In the genomic region with DNA sequence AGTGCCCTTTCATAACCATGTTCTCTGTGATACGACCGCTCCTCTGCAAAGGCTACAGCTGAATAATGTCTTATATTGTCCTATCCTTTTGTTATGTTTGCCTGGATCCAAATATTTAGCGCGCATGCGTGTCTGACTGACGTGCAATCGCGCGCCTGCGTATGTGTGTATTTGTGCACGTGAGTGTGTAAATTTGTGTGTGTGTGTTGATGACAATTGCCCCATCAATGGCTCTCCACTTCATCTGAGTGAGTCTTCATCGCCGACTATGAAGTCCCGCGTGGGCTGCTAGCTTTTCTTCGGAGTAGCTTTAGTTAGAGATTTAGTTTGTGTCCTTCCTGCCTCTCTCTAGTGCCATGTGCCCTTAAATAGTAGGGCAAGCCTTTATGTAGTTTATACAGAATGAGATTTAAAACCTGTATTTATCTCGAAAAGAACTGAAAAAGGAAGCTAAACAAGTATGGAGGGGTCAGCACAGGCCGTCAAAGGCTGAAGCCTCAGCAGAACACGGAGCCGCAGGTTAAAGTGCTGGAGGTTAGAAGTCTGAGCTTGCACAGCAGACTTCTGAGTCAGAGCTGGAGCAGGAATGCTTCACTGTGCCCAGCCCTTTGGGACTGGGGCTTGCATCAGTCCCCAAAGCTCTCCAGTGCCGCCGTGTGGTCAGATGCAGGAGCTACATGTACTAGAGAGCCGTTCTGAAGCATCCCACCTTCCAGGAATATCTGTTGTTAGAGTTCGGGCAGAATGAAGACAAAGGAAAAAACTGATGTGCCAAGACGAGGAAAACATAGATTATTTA, we compare ENCODE assay signal across 8 mouse cellular contexts. TPM values are rescaled to one million over a fixed set of nuclear protein-coding genes. Genes with fewer than 3 reads are reported as not detected.
DNase-seq lines count a peak whose midpoint lies in the region; ATAC-seq lines count a peak whose summit lies in the region.

No protein-coding gene starts in this region.

- H3K4me1 ChIP-seq in hindbrain, embryonic 12.5 days = no peaks in the 10 kb centered on the region

- no peak overlapping the region for H3K4me2 ChIP-seq in hindbrain, embryonic 12.5 days (replicated peaks)

- H3K27me3 ChIP-seq in hindbrain, embryonic 12.5 days = no peaks in the 10 kb centered on the region

- peak; percentile 69 for ATAC-seq in hindbrain, embryonic 12.5 days (ENCODE audit: low FRiP score)

- peak; percentile 89 for DNase-seq in MN1 (ENCODE audit: low spot score)
- peak; percentile 64 for DNase-seq in cerebellum, adult 9-11 months
- peak; percentile 31 to 76 for DNase-seq in frontal cortex, postnatal 10 days (ENCODE audit: low spot score in 2 of 2)
- peak; percentile 67 to 81 for DNase-seq in layer of hippocampus, postnatal 14 days (ENCODE audit: low spot score in 2 of 2)
- peak; percentile 88 for DNase-seq in lung, postnatal 14 days
- DNase-seq in retina, postnatal 7 days (ENCODE audit: low read depth, low spot score) = peak; percentile 52
- peak; percentile 55 to 76 for DNase-seq in urinary bladder, adult 18-20 months (ENCODE audit: low spot score in 2 of 2)

- no peak overlapping the region for H3K4me3 ChIP-seq in hindbrain, embryonic 12.5 days

- no peaks in the 10 kb centered on the region for H3K9me3 ChIP-seq in hindbrain, embryonic 12.5 days (replicated peaks)

- H3K36me3 ChIP-seq in hindbrain, embryonic 12.5 days = no peaks in the 10 kb centered on the region

- no peak overlapping the region for H3K27ac ChIP-seq in hindbrain, embryonic 12.5 days

- 55% methylated on average over 25 of the region's 25 CpGs for WGBS in hindbrain, embryonic 12.5 days

- H3K9ac ChIP-seq in hindbrain, embryonic 12.5 days = no peak overlapping the region

RNA-seq across cellular contexts. Expression of a gene that starts 38.5 kb away (rescaled TPM):
- 0.20 and 0.39 TPM in 2 replicates for polyA plus RNA-seq in hindbrain, embryonic 12.5 days (2016; fragmentation: Nextera tagmentation; extraction: Ambion mirVana)
- total RNA-seq in layer of hippocampus, postnatal 14 days (2021) = 1 to 10 TPM; 2.6 to 3.6 TPM

RNA-seq across cellular contexts. Expression of a gene that starts 53.9 kb away (rescaled TPM):
- polyA plus RNA-seq in hindbrain, embryonic 12.5 days (2016; fragmentation: Nextera tagmentation; extraction: Ambion mirVana) = 35.7 and 36.0 TPM in 2 replicates
- 10 to 100 TPM; 43.3 to 49.1 TPM for total RNA-seq in layer of hippocampus, postnatal 14 days (2021)
